Comparison of ENCODE assay signal across 8 mouse cellular contexts in genomic region chr2:18065708-18066030, GRCm38 (mm10). TPM values are rescaled to one million over a fixed set of nuclear protein-coding genes. Genes with fewer than 3 reads are reported as not detected.
DNase-seq lines count a peak whose midpoint lies in the region; ATAC-seq and TF ChIP-seq lines count a peak whose summit lies in the region.

No protein-coding gene starts in this region.

- peak overlapping the region; percentile 98 for H3K9ac ChIP-seq in heart, embryonic 16.5 days (ENCODE audit: low read length)
- H3K9ac ChIP-seq in MEL (ENCODE audit: control insufficient read depth, low read depth, low read length, poor library complexity, severe bottlenecking): peak overlapping the region; percentile 93
- H3K9ac ChIP-seq in hindbrain, embryonic 11.5 days (ENCODE audit: low read depth, low read length): peak overlapping the region; percentile 98
- peak overlapping the region; percentile 99 for H3K9ac ChIP-seq in midbrain, embryonic 11.5 days (ENCODE audit: low read length)

- ATAC-seq in heart, embryonic 16.5 days (replicated peaks; ENCODE audit: extremely low read depth, insufficient read depth, low FRiP score): no peak
- ATAC-seq in hindbrain, embryonic 11.5 days (ENCODE audit: low FRiP score): no peak
- ATAC-seq in midbrain, embryonic 11.5 days (ENCODE audit: low FRiP score): no peak

- 6% methylated on average over 6 of the region's 6 CpGs for WGBS in heart, embryonic 16.5 days
- WGBS in hindbrain, embryonic 11.5 days: 9% methylated on average over 6 of the region's 6 CpGs
- WGBS in midbrain, embryonic 11.5 days: 4% methylated on average over 6 of the region's 6 CpGs

- peaks cover 12% of the 10 kb centered on the region for H3K4me1 ChIP-seq in heart, embryonic 16.5 days (ENCODE audit: control insufficient read depth, insufficient read depth, low read length)
- peaks cover 8 to 10% of the 10 kb centered on the region in 2 experiments for H3K4me1 ChIP-seq in MEL (ENCODE audit: control insufficient read depth in 1 of 2, insufficient read depth in 2 of 2, low read length in 2 of 2)
- H3K4me1 ChIP-seq in hindbrain, embryonic 11.5 days (replicated peaks; ENCODE audit: control insufficient read depth, insufficient read depth, low read length): no peaks in the 10 kb centered on the region
- H3K4me1 ChIP-seq in midbrain, embryonic 11.5 days (ENCODE audit: control insufficient read depth, insufficient read depth, low read length): peaks cover 8% of the 10 kb centered on the region

- H3K36me3 ChIP-seq in heart, embryonic 16.5 days (ENCODE audit: control insufficient read depth, insufficient read depth): peaks cover 5% of the 10 kb centered on the region; the same call in 1 of the 2 replicates
- H3K36me3 ChIP-seq in MEL (ENCODE audit: control insufficient read depth in 1 of 2, insufficient read depth in 2 of 2, low read length in 2 of 2): peaks cover 15 to 33% of the 10 kb centered on the region in 2 experiments
- no peaks in the 10 kb centered on the region for H3K36me3 ChIP-seq in hindbrain, embryonic 11.5 days (ENCODE audit: control insufficient read depth, insufficient read depth, low read length)
- no peaks in the 10 kb centered on the region for H3K36me3 ChIP-seq in midbrain, embryonic 11.5 days (ENCODE audit: control insufficient read depth, insufficient read depth, low read length)

- no peak for TF ChIP-seq POLR2A in MEL (IDR thresholded peaks at IDR 0.05; ENCODE audit: control insufficient read depth in 1 of 2, insufficient read depth in 1 of 2, low read depth in 1 of 2, low read length in 2 of 2, poor library complexity in 1 of 2)

- TF ChIP-seq EP300 in MEL (IDR thresholded peaks at IDR 0.05; ENCODE audit: low read depth in 1 of 2, low read length in 2 of 2): 0 out of 4 replicates have a peak, but pooled peaks of 1 of the 2 experiments have one; percentile 19

- DNase-seq in heart, postnatal 36 days: no peak
- no peak for DNase-seq in MEL (ENCODE audit: low read depth, low spot score)
- no peak for DNase-seq in hindbrain, embryonic 11.5 days (ENCODE audit: low spot score)
- peak; percentile 95 for DNase-seq in midbrain, embryonic 11.5 days (ENCODE audit: low spot score, missing footprints)
- no peak for DNase-seq in ovary, adult 18-20 months (ENCODE audit: low spot score)
- DNase-seq in urinary bladder, postnatal 14 days (ENCODE audit: low spot score): no peak
- no peak for DNase-seq in left cerebral cortex, adult 18-20 months (ENCODE audit: low spot score in 2 of 2)

- TF ChIP-seq RAD21 in MEL (IDR thresholded peaks at IDR 0.05; ENCODE audit: low read depth, low read length): no peak

- intact Hi-C loops in heart, postnatal 36 days (cut with DNase I): loop anchor here (2.0 to 5.0 kb wide), 2 partner anchors 39 to 142 kb away; no protein-coding TSS in a partner anchor

- H3K9me3 ChIP-seq in heart, embryonic 16.5 days (replicated peaks; ENCODE audit: control insufficient read depth, low read length): no peaks in the 10 kb centered on the region
- H3K9me3 ChIP-seq in MEL (replicated peaks; ENCODE audit: insufficient read depth, low read length): no peaks in the 10 kb centered on the region
- H3K9me3 ChIP-seq in hindbrain, embryonic 11.5 days (ENCODE audit: control insufficient read depth, low read length): no peaks in the 10 kb centered on the region
- no peaks in the 10 kb centered on the region for H3K9me3 ChIP-seq in midbrain, embryonic 11.5 days (ENCODE audit: control insufficient read depth, low read length)

- peak overlapping the region; percentile 93 for H3K4me2 ChIP-seq in heart, embryonic 16.5 days (ENCODE audit: low read depth, low read length)
- H3K4me2 ChIP-seq in hindbrain, embryonic 11.5 days (replicated peaks; ENCODE audit: low read depth, low read length): peak overlapping the region; percentile 91
- H3K4me2 ChIP-seq in midbrain, embryonic 11.5 days: peak overlapping the region; percentile 90

- H3K27ac ChIP-seq in heart, embryonic 16.5 days (ENCODE audit: low read length): peak overlapping the region; percentile 100
- H3K27ac ChIP-seq in MEL (ENCODE audit: control insufficient read depth, low read depth, low read length): peak overlapping the region; percentile 79
- peak overlapping the region; percentile 100 for H3K27ac ChIP-seq in hindbrain, embryonic 11.5 days (ENCODE audit: low read depth, low read length)
- H3K27ac ChIP-seq in midbrain, embryonic 11.5 days (ENCODE audit: low read depth, low read length): peak overlapping the region; percentile 76

- H3K79me2 ChIP-seq in MEL (ENCODE audit: control insufficient read depth, insufficient read depth, low read length, poor library complexity): peaks cover 43% of the 10 kb centered on the region

- TF ChIP-seq CTCF in MEL (IDR thresholded peaks at IDR 0.05 in 2 of 3, conservative IDR thresholded peaks at IDR 0.05 in 1 of 3; ENCODE audit: control insufficient read depth in 1 of 3, insufficient read depth in 1 of 3, low read depth in 2 of 3, low read length in 3 of 3, poor library complexity in 1 of 3, severe bottlenecking in 1 of 3): no peak

- H3K4me3 ChIP-seq in heart, embryonic 16.5 days (ENCODE audit: low read length): peak overlapping the region; percentile 81
- peak overlapping the region; percentile 85 to 87 for H3K4me3 ChIP-seq in MEL (ENCODE audit: control insufficient read depth in 1 of 2, insufficient read depth in 1 of 2, low read depth in 2 of 2, low read length in 2 of 2)
- H3K4me3 ChIP-seq in hindbrain, embryonic 11.5 days (ENCODE audit: low read depth, low read length): peak overlapping the region; percentile 79
- H3K4me3 ChIP-seq in midbrain, embryonic 11.5 days (ENCODE audit: low read depth, low read length): peak overlapping the region; percentile 92

- H3K27me3 ChIP-seq in heart, embryonic 16.5 days (ENCODE audit: control insufficient read depth, insufficient read depth, low read length): no peaks in the 10 kb centered on the region
- H3K27me3 ChIP-seq in MEL (ENCODE audit: control insufficient read depth in 1 of 2, insufficient read depth in 2 of 2, low read length in 2 of 2): no peaks in the 10 kb centered on the region
- no peaks in the 10 kb centered on the region for H3K27me3 ChIP-seq in hindbrain, embryonic 11.5 days (ENCODE audit: control insufficient read depth, insufficient read depth, low read length)
- no peaks in the 10 kb centered on the region for H3K27me3 ChIP-seq in midbrain, embryonic 11.5 days (ENCODE audit: control insufficient read depth, insufficient read depth, low read length)

TF ChIP-seq in MEL, 35 proteins besides CTCF, POLR2A, EP300 and RAD21:
- TF ChIP-seq MAFK (IDR thresholded peaks at IDR 0.05; ENCODE audit: borderline replicate concordance, low read depth, low read length): no peak
- TF ChIP-seq ZNF384 (IDR thresholded peaks at IDR 0.05; ENCODE audit: low read depth, low read length): no peak
- TF ChIP-seq POLR2AphosphoS5 (IDR thresholded peaks at IDR 0.05; ENCODE audit: borderline replicate concordance, low read depth, low read length): no peak
- no peak for TF ChIP-seq SMC3 (IDR thresholded peaks at IDR 0.05; ENCODE audit: low read depth, low read length)
- TF ChIP-seq MAZ (IDR thresholded peaks at IDR 0.05; ENCODE audit: low read depth, low read length): no peak
- no peak for TF ChIP-seq KAT2A (conservative IDR thresholded peaks at IDR 0.05; ENCODE audit: low read depth, low read length)
- TF ChIP-seq CHD2 (IDR thresholded peaks at IDR 0.05; ENCODE audit: low read length): no peak
- TF ChIP-seq TBP (IDR thresholded peaks at IDR 0.05; ENCODE audit: low read depth, low read length): no peak
- no peak for TF ChIP-seq BHLHE40 (IDR thresholded peaks at IDR 0.05; ENCODE audit: borderline replicate concordance, low read depth, low read length)
- no peak for TF ChIP-seq MXI1 (IDR thresholded peaks at IDR 0.05; ENCODE audit: low read depth, low read length)
- no peak for TF ChIP-seq GABPA (IDR thresholded peaks at IDR 0.05; ENCODE audit: low read depth, low read length)

RNA-seq across cellular contexts. Expression of gene Mllt10, which starts 10.6 kb away (rescaled TPM):
- 40.7 and 44.5 TPM in 2 replicates for polyA plus RNA-seq in heart, embryonic 16.5 days (2015; fragmentation: Nextera tagmentation; extraction: Ambion mirVana)
- total RNA-seq in heart, postnatal 36 days (2021): 10 to 100 TPM; 32.6 to 34.2 TPM
- 33.3 and 35.1 TPM in 2 replicates for total RNA-seq in MEL (2012; rRNA removed)
- 10 to 100 TPM in 1 of 2 experiments, not detected in 1; 64.1 TPM for polyA plus RNA-seq in MEL (2012; ENCODE audit: insufficient read depth in 1 of 2, insufficient read length in 2 of 2, low read depth in 1 of 2, low replicate concordance in 2 of 2, missing spikeins in 1 of 2)
- 48.0 and 62.2 TPM in 2 replicates for polyA plus RNA-seq in hindbrain, embryonic 11.5 days (2014; fragmentation: Nextera tagmentation; extraction: Ambion mirVana)
- polyA plus RNA-seq in midbrain, embryonic 11.5 days (2014; fragmentation: Nextera tagmentation; extraction: Ambion mirVana): 54.1 and 57.2 TPM in 2 replicates
- total RNA-seq in left cerebral cortex, adult 18-20 months (2021): 10 to 100 TPM; 51.5 to 55.7 TPM

RNA-seq across cellular contexts. Expression of gene Skida1, which starts 16.8 kb away (rescaled TPM):
- polyA plus RNA-seq in heart, embryonic 16.5 days (2015; fragmentation: Nextera tagmentation; extraction: Ambion mirVana): 3.9 TPM in 2 replicates
- 1 to 10 TPM; 2.8 to 5.1 TPM for total RNA-seq in heart, postnatal 36 days (2021)
- total RNA-seq in MEL (2012; rRNA removed): 0.12 and 0.13 TPM in 2 replicates
- polyA plus RNA-seq in MEL (2012; ENCODE audit: insufficient read depth in 1 of 2, insufficient read length in 2 of 2, low read depth in 1 of 2, low replicate concordance in 2 of 2, missing spikeins in 1 of 2): under 1 TPM in 1 of 2 experiments, not detected in 1; 0.88 TPM
- polyA plus RNA-seq in hindbrain, embryonic 11.5 days (2014; fragmentation: Nextera tagmentation; extraction: Ambion mirVana): 19.6 and 20.1 TPM in 2 replicates
- 22.9 and 23.4 TPM in 2 replicates for polyA plus RNA-seq in midbrain, embryonic 11.5 days (2014; fragmentation: Nextera tagmentation; extraction: Ambion mirVana)
- 1 to 10 TPM; 7.4 to 8.7 TPM for total RNA-seq in left cerebral cortex, adult 18-20 months (2021)

RNA-seq across cellular contexts. Expression of gene A930004D18Rik, which starts 28.1 kb away (rescaled TPM):
- polyA plus RNA-seq in heart, embryonic 16.5 days (2015; fragmentation: Nextera tagmentation; extraction: Ambion mirVana): 9.4 and 9.5 TPM in 2 replicates
- 1 to 10 TPM; 4.6 to 6.2 TPM for total RNA-seq in heart, postnatal 36 days (2021)
- 0.39 TPM in 2 replicates for total RNA-seq in MEL (2012; rRNA removed)
- polyA plus RNA-seq in MEL (2012; ENCODE audit: insufficient read depth in 1 of 2, insufficient read length in 2 of 2, low read depth in 1 of 2, low replicate concordance in 2 of 2, missing spikeins in 1 of 2): 1 to 10 TPM in 1 of 2 experiments, not detected in 1; 1.8 TPM
- polyA plus RNA-seq in hindbrain, embryonic 11.5 days (2014; fragmentation: Nextera tagmentation; extraction: Ambion mirVana): 8.5 and 10.7 TPM in 2 replicates
- polyA plus RNA-seq in midbrain, embryonic 11.5 days (2014; fragmentation: Nextera tagmentation; extraction: Ambion mirVana): 10.5 and 11.6 TPM in 2 replicates
- 1 to 10 TPM; 2.9 to 5.6 TPM for total RNA-seq in left cerebral cortex, adult 18-20 months (2021)
